Mouse (Mus musculus): Measurements from ENCODE around the gene Zfp266. TPM values are rescaled to one million over a fixed set of nuclear protein-coding genes. Genes with fewer than 3 reads are reported as not detected.

The Zfp266 gene
- polyA plus RNA-seq, 1 experiment from 2014 or later: 27.8 TPM

DNA sequence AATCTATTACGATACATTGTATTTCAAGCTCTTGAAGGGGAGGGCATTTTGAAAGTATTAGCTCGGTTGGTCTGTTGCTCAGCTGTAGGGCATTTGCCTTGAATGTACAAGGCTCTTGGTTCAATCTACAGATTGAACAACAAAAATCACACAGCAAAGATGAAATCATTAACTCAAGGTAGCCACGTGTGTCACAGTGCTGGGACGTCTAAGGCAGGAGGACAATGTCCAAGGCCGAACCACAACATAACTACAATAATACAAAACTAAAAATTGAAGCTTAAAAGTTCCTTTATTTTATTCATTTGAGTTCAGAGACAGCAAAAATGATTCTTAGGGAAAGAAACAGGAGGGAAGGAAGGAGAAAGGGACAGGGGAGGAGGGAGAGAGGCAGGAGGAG is 31.7 kb downstream of the Zfp266 start:
- peaks cover 44% of the 10 kb centered on the region for H3K36me3 ChIP-seq
- H3K4me3 ChIP-seq: no peak overlapping the region
- H3K9me3 ChIP-seq (replicated peaks): no peaks in the 10 kb centered on the region
- H3K4me2 ChIP-seq: 0 out of 2 replicates have a peak overlapping the region, but pooled peaks have one; percentile 6
- WGBS (ENCODE audit: insufficient replicate concordance): 77% methylated on average over 5 of the region's 5 CpGs
- H3K9ac ChIP-seq: no peak overlapping the region
- H3K27ac ChIP-seq: no peak overlapping the region
- H3K4me1 ChIP-seq: peaks cover 36% of the 10 kb centered on the region
- ATAC-seq: no peak
- H3K27me3 ChIP-seq (replicated peaks): no peaks in the 10 kb centered on the region

DNA sequence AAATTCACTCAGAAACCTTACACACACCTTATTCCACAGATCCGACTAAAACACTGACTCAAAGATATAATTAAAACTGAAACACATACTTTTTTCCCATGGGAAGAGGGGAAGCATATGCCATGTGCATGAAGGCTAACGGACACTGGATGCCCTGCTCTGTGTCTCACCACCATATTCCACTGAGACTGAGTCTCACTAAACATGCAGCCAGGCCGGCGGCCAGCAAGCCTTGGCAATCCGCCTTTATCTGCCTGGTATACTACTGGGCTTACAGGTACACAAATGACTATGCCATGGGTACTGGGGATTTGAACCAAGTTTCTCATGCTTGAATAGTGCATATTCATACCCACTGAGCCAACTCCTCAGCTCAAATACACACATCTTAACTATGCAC is 41.8 kb downstream of the Zfp266 start:
- Histone ChIP-seq H3K36me3 (peaks cover 72% of the 10 kb centered on the region), H3K4me1 (no peaks in the 10 kb centered on the region), H3K4me3 (no peak overlapping the region), H3K4me2 (no peak overlapping the region), H3K9ac (no peak overlapping the region), H3K27me3 (replicated peaks) (no peaks in the 10 kb centered on the region), H3K9me3 (replicated peaks) (no peaks in the 10 kb centered on the region), H3K27ac (no peak overlapping the region)
- no peak for ATAC-seq
- WGBS (ENCODE audit: insufficient replicate concordance): 81% methylated on average over 5 of the region's 5 CpGs

DNA sequence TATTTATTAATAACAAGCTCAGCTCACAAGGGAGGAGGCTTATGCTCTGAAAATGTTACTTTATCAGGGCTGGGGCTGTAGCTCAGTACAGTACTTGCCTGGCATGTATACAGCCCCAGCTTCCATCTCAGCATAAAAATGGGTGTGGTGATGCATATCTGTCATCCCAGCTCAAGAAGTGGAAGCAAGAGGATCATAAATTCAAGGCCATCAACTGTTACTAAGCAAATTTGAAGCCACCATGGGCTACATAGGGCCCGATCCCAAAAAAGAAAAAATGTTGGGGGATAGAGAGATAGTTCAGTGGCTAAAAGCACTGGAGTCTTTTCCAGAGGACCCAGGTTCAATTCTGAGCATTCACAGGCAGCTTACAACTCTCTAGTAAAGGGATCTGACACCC is 44.6 kb downstream of the Zfp266 start:
- no peak overlapping the region for H3K4me3 ChIP-seq
- H3K27ac ChIP-seq: no peak overlapping the region
- H3K27me3 ChIP-seq (replicated peaks): no peaks in the 10 kb centered on the region
- ATAC-seq: no peak
- WGBS (ENCODE audit: insufficient replicate concordance): 72% methylated on average over 1 of the region's 1 CpGs
- no peaks in the 10 kb centered on the region for H3K4me1 ChIP-seq
- H3K4me2 ChIP-seq: no peak overlapping the region
- peaks cover 75% of the 10 kb centered on the region for H3K36me3 ChIP-seq
- H3K9ac ChIP-seq: no peak overlapping the region
- H3K9me3 ChIP-seq (replicated peaks): no peaks in the 10 kb centered on the region

DNA sequence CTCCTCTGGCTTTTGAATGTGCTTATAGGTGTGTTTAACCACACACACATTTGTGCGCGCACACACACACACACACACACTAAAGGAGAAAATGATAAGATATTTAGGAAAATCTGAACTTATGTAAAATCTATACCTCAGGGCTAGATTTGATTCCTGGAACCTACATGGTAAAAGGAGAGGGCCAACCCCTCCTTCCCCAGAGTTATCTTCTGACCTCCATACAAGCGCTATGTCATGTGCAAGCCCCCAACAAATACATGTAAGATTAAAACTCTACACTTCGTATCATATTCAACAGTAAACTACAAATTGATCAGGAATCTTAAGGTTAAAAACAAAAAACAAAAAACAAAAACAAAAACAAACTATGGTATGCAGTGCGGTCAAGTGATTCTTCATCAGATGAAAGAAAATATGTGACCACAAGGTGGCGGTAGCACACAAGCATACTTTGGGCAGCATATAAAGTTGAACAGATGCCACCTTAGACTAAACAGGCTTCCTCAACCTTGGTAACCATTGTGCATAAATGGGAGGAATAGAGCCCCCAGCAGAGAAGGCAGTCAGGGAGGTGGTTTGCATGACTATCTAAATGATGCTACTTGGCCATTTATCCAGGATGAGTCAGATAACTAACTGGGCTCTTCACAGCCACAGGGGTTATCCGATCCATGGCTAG is 54.3 kb downstream of the Zfp266 start:
- peaks cover 33% of the 10 kb centered on the region for H3K36me3 ChIP-seq
- 52% methylated on average over 7 of the region's 7 CpGs for WGBS (ENCODE audit: insufficient replicate concordance)
- 0 out of 2 replicates have a peak, but pooled peaks have one; percentile 40 for ATAC-seq
- peaks cover 14% of the 10 kb centered on the region for H3K27me3 ChIP-seq (replicated peaks)
- no peak overlapping the region for H3K9ac ChIP-seq
- H3K9me3 ChIP-seq (replicated peaks): peaks cover 12% of the 10 kb centered on the region
- no peaks in the 10 kb centered on the region for H3K4me1 ChIP-seq
- no peak overlapping the region for H3K4me3 ChIP-seq
- no peak overlapping the region for H3K27ac ChIP-seq
- H3K4me2 ChIP-seq: no peak overlapping the region

DNA sequence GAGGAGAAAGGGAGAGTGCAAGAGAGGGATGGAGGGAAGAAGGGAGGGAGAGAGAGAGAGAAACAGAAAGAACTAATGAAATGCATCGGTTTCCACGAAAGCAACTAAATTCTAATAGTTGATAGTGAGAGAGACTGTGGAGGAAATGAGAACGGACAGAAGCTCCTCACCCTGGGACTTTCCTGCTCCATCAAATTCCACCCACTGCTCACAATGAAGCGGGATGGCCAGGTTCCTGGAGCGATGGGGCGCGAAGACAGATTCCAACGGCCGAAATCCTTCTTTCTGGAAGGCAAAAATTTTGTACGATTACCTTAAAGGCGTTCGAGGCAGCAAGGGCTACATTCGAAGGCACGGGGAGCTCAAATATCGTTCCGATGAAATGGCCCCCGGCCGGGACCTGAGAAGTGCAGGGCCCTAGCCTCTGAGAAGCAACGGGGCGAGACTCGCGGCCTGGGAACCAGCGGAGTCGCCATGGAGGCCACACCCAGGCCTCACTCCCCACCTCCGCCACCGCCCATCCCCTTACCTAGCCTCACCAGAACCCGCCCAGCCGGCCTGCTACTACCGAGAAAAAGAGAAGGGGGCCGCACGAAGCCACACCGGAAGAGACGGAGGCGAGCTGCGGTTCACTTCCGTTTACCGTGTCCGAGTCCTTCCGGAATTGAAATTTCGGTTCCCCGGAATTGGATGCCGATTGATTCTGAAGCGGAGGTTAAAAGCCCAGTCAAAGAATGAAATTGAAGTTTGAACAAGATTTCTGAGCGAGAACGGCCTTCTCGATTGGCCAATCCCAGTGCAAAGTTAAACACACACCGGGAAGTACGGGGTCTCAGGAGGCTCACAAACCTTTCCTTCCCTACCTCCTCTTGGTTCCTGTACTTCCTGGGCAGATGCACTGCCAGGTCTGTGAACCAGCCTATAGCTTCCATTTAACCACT is 61.6 kb downstream of the Zfp266 start, which contains the start of gene Zfp26:
Gene Zfp26 (minus strand): TSS at position 786 of the 941 bp plus-strand sequence.
- peak within 1 kb of the TSS; percentile 83 for H3K27ac ChIP-seq
- H3K4me3 ChIP-seq: peak within 1 kb of the TSS; percentile 79
- no peaks in the 10 kb centered on the region for H3K9me3 ChIP-seq (replicated peaks)
- H3K4me2 ChIP-seq: peak within 1 kb of the TSS; percentile 73
- peak within 1 kb of the TSS; percentile 82 for H3K9ac ChIP-seq
- peaks cover 28% of the 10 kb centered on the region for H3K36me3 ChIP-seq
- WGBS (ENCODE audit: insufficient replicate concordance): under 1% methylated on average over 48 of the region's 48 CpGs
- peaks cover 18% of the 10 kb centered on the region for H3K4me1 ChIP-seq
- peak; percentile 93 for ATAC-seq
- peaks cover 10% of the 10 kb centered on the region for H3K27me3 ChIP-seq (replicated peaks)

DNA sequence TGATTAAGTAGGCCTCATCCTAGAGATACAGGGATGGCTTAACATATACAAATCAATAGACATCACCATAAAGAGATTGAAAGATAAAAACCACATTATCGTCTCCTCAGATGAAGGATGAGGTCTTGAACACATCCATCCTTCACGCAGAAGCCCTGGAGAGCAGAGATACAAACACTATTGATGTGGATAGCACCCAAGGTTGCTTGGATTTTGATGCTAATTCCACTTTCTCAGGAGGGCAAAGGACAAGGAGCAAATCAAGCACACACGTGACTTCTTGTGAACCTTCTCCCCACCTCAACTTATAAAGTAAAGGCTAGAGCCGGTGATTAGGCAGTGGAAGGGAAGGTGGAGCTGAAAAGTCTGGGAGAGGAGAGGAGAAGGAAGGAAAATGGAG is 67.6 kb downstream of the Zfp266 start:
- no peak overlapping the region for H3K4me3 ChIP-seq
- no peak for ATAC-seq
- WGBS (ENCODE audit: insufficient replicate concordance): 75% methylated on average over 4 of the region's 4 CpGs
- H3K4me1 ChIP-seq: peaks cover 6% of the 10 kb centered on the region
- H3K36me3 ChIP-seq: peaks cover 56% of the 10 kb centered on the region
- no peaks in the 10 kb centered on the region for H3K27me3 ChIP-seq (replicated peaks)
- no peak overlapping the region for H3K9ac ChIP-seq
- H3K4me2 ChIP-seq: no peak overlapping the region
- no peak overlapping the region for H3K27ac ChIP-seq
- no peaks in the 10 kb centered on the region for H3K9me3 ChIP-seq (replicated peaks)

DNA sequence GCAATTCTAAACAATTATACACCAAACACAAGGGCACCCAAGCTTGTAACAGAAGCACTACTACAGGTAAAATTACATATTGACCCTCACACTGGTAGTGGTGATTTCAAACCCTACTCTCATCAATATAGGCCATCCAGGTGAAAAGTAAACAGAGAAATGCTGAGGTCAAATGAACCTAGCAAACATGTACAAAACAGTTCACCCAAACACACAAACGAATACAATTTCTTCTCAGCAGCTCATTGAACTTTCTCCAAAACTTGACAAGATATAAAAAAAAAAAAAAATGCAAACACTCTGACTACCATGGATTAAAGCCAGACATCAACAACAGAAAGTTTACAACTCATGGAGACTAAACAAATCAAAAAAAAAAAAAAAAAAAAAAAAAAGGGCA is 69.7 kb downstream of the Zfp266 start:
- no peak overlapping the region for H3K27ac ChIP-seq
- peaks cover 55% of the 10 kb centered on the region for H3K36me3 ChIP-seq
- H3K4me2 ChIP-seq: no peak overlapping the region
- H3K9me3 ChIP-seq (replicated peaks): no peaks in the 10 kb centered on the region
- H3K27me3 ChIP-seq (replicated peaks): no peaks in the 10 kb centered on the region
- WGBS (ENCODE audit: insufficient replicate concordance): 77% methylated on average over 1 of the region's 1 CpGs
- H3K4me1 ChIP-seq: no peaks in the 10 kb centered on the region
- H3K4me3 ChIP-seq: no peak overlapping the region
- no peak for ATAC-seq
- no peak overlapping the region for H3K9ac ChIP-seq

Other genes with a start within 250 kb of the Zfp266 start
- gene Olfr39, start 239.1 kb downstream of the Zfp266 start, polyA plus RNA-seq (2016; fragmentation: Nextera tagmentation; extraction: Ambion mirVana): not detected in 2 replicates
- gene Olfr873, start 222.9 kb downstream of the Zfp266 start, polyA plus RNA-seq (2016; fragmentation: Nextera tagmentation; extraction: Ambion mirVana): not detected in 2 replicates
- gene Olfr18, start 185.3 kb downstream of the Zfp266 start, polyA plus RNA-seq (2016; fragmentation: Nextera tagmentation; extraction: Ambion mirVana): not detected in 2 replicates
- 13.7 and 16.1 TPM in 2 replicates for gene Zfp560, start 136.2 kb downstream of the Zfp266 start, polyA plus RNA-seq (2016; fragmentation: Nextera tagmentation; extraction: Ambion mirVana)
- gene Zfp26, start 61.3 kb downstream of the Zfp266 start, polyA plus RNA-seq (2016; fragmentation: Nextera tagmentation; extraction: Ambion mirVana): 8.5 TPM in 2 replicates
- gene Zfp426, start 28.7 kb downstream of the Zfp266 start, polyA plus RNA-seq (2016; fragmentation: Nextera tagmentation; extraction: Ambion mirVana): 8.2 and 8.7 TPM in 2 replicates
- 3.5 and 4.4 TPM in 2 replicates for gene Zfp846, start 59.9 kb upstream of the Zfp266 start, polyA plus RNA-seq (2016; fragmentation: Nextera tagmentation; extraction: Ambion mirVana)
- gene Ubl5, start 121.5 kb upstream of the Zfp266 start, polyA plus RNA-seq (2016; fragmentation: Nextera tagmentation; extraction: Ambion mirVana): 307 TPM in 2 replicates
- 6.2 and 6.4 TPM in 2 replicates for gene Fbxl12, start 123.3 kb upstream of the Zfp266 start, polyA plus RNA-seq (2016; fragmentation: Nextera tagmentation; extraction: Ambion mirVana)
- gene Pin1, start 130.7 kb upstream of the Zfp266 start, polyA plus RNA-seq (2016; fragmentation: Nextera tagmentation; extraction: Ambion mirVana): 37.2 and 39.0 TPM in 2 replicates
- 0.28 and 0.32 TPM in 2 replicates for gene Olfm2, start 224.9 kb upstream of the Zfp266 start, polyA plus RNA-seq (2016; fragmentation: Nextera tagmentation; extraction: Ambion mirVana)